Mouse (Mus musculus) small intestine, adult 2 months (tissue): ENCODE data around the gene Gstm7.

Experiments
- CTCF ChIP-seq: fragments of 200-500 bp; IDR thresholded peaks from 2 replicates; pipeline ENCODE4 v1.5.1; 2012; ENCODE audit warnings: low read depth, mild to moderate bottlenecking, control low read depth, inconsistent platforms, low read length, moderate library complexity, mixed read lengths; ENCODE audit not compliant: insufficient replicate concordance, insufficient read length; ENCODE audit errors: extremely low read depth
- POLR2A ChIP-seq: fragments of 200-500 bp; IDR thresholded peaks from 2 replicates; pipeline ENCODE4 v1.6.1; 2012; ENCODE audit warnings: low read depth, mild to moderate bottlenecking, control low read depth, inconsistent platforms, low read length, moderate library complexity

- TF ChIP-seq CTCF (peak; percentile 87), POLR2A (no peak)
Measured at GRCm38 (mm10) chr3:107939403-107939802, 7.8 kb upstream of the Gstm7 start.
